Comparison of ENCODE assay signal across 17 mouse cellular contexts in the genomic region with DNA sequence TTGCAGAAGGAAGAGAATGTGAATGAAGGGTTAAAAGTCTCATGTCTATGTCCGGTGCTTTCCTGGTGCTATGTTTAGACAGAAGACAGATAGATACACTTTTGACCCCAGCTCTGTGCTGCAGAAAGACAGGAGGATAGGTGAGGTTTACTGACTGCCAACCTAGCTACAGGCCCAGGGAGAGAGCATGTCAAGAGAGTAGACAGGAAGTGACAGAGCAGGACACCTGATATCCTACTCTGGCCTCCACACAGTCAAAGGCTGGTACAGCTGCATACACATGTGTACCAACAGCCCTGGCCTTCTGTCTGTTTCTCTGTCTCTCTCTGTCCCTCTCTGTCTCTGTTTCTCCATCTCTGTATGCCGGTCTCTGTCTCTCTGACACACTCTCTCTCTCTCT. TPM values are rescaled to one million over a fixed set of nuclear protein-coding genes. Genes with fewer than 3 reads are reported as not detected.
DNase-seq lines count a peak whose midpoint lies in the region; ATAC-seq lines count a peak whose summit lies in the region.
"Had no signal": no experiment of that assay in that cellular context is flagged by ENCODE, and none has a peak within 500 bp of the region (broad histone marks: within the 10 kb centered on the region; RNA-seq: fewer than 3 reads in every experiment).

No protein-coding gene starts in this region.

- H3K27ac ChIP-seq in heart, embryonic 11.5 days (ENCODE audit: low read depth, low read length) = peak overlapping the region; percentile 62
- no peak overlapping the region for H3K27ac ChIP-seq in kidney, embryonic 14.5 days (ENCODE audit: low read depth, low read length)
- peak overlapping the region; percentile 48 for H3K27ac ChIP-seq in liver, embryonic 13.5 days
- H3K27ac ChIP-seq: forebrain, embryonic 12.5 days; limb, embryonic 15.5 days had no signal

- no peak overlapping the region for H3K4me3 ChIP-seq in heart, embryonic 11.5 days (ENCODE audit: low read depth, low read length)
- H3K4me3 ChIP-seq in kidney, embryonic 14.5 days (ENCODE audit: low read length) = no peak overlapping the region
- no peak overlapping the region for H3K4me3 ChIP-seq in liver, embryonic 13.5 days (replicated peaks)
- H3K4me3 ChIP-seq: forebrain, embryonic 12.5 days; limb, embryonic 15.5 days had no signal

- H3K4me2 ChIP-seq in heart, embryonic 11.5 days = no peak overlapping the region
- no peak overlapping the region for H3K4me2 ChIP-seq in kidney, embryonic 14.5 days (replicated peaks; ENCODE audit: low read depth, low read length)
- no peak overlapping the region for H3K4me2 ChIP-seq in liver, embryonic 13.5 days
- H3K4me2 ChIP-seq: forebrain, embryonic 12.5 days; limb, embryonic 15.5 days had no signal

- no peaks in the 10 kb centered on the region for H3K27me3 ChIP-seq in heart, embryonic 11.5 days (ENCODE audit: control insufficient read depth, insufficient read depth, low read length)
- H3K27me3 ChIP-seq in kidney, embryonic 14.5 days (ENCODE audit: control insufficient read depth, insufficient read depth, low read length) = no peaks in the 10 kb centered on the region
- H3K27me3 ChIP-seq in liver, embryonic 13.5 days = no peaks in the 10 kb centered on the region
- H3K27me3 ChIP-seq: forebrain, embryonic 12.5 days; limb, embryonic 15.5 days; Patski had no signal

- H3K9me3 ChIP-seq in heart, embryonic 11.5 days (replicated peaks; ENCODE audit: control insufficient read depth, low read length) = no peaks in the 10 kb centered on the region
- H3K9me3 ChIP-seq in kidney, embryonic 14.5 days (ENCODE audit: control insufficient read depth, low read length) = no peaks in the 10 kb centered on the region
- no peaks in the 10 kb centered on the region for H3K9me3 ChIP-seq in liver, embryonic 13.5 days (replicated peaks)
- H3K9me3 ChIP-seq: forebrain, embryonic 12.5 days; limb, embryonic 15.5 days had no signal

- H3K9ac ChIP-seq in heart, embryonic 11.5 days (ENCODE audit: low read depth, low read length) = no peak overlapping the region
- H3K9ac ChIP-seq in kidney, embryonic 14.5 days (ENCODE audit: low read depth, low read length) = no peak overlapping the region
- no peak overlapping the region for H3K9ac ChIP-seq in liver, embryonic 13.5 days
- H3K9ac ChIP-seq: forebrain, embryonic 12.5 days; limb, embryonic 15.5 days had no signal

- H3K36me3 ChIP-seq in heart, embryonic 11.5 days (ENCODE audit: control insufficient read depth, insufficient read depth, low read length) = no peaks in the 10 kb centered on the region
- H3K36me3 ChIP-seq in kidney, embryonic 14.5 days (ENCODE audit: control insufficient read depth, insufficient read depth, low read length) = no peaks in the 10 kb centered on the region
- H3K36me3 ChIP-seq in liver, embryonic 13.5 days = no peaks in the 10 kb centered on the region
- H3K36me3 ChIP-seq: forebrain, embryonic 12.5 days; limb, embryonic 15.5 days had no signal

- peak; percentile 71 for ATAC-seq in heart, embryonic 11.5 days (replicated peaks; ENCODE audit: insufficient number of reproducible peaks, low FRiP score, low TSS enrichment)
- peak; percentile 56 for ATAC-seq in kidney, embryonic 14.5 days (ENCODE audit: low FRiP score, low TSS enrichment)
- peak; percentile 77 for ATAC-seq in liver, embryonic 13.5 days (ENCODE audit: low read depth)
- no peak for ATAC-seq in granulocyte monocyte progenitor cell, adult 5-6 weeks (replicated peaks; ENCODE audit: poor library complexity, severe bottlenecking)
- ATAC-seq: lung, postnatal 0 days; Patski had no signal

- 46% methylated on average over 2 of the region's 2 CpGs for WGBS in heart, embryonic 11.5 days (ENCODE audit: insufficient replicate concordance)
- WGBS in kidney, embryonic 14.5 days = 43% methylated on average over 2 of the region's 2 CpGs
- WGBS in liver, embryonic 13.5 days (ENCODE audit: insufficient replicate concordance) = 44% methylated on average over 2 of the region's 2 CpGs

- intact Hi-C loops in heart, postnatal 14 days (cut with DNase I) = no loop called here

- DNase-seq in heart, postnatal 14 days = no peak
- DNase-seq in kidney, postnatal 25 days = no peak
- DNase-seq in A20 (ENCODE audit: low read depth, low spot score) = peak; percentile 32
- DNase-seq in liver, embryonic 13.5 days = no peak
- no peak for DNase-seq in frontal cortex, postnatal 10 days (ENCODE audit: low spot score in 2 of 2)
- DNase-seq: adrenal gland, adult 8-10 months; cerebellum, adult 9-10 months; kidney, adult 18-20 months; kidney, postnatal 36 days; right cerebral cortex, postnatal 25 days had no signal

- H3K4me1 ChIP-seq in heart, embryonic 11.5 days (ENCODE audit: control insufficient read depth, insufficient read depth, low read length) = peaks cover 14% of the 10 kb centered on the region
- no peaks in the 10 kb centered on the region for H3K4me1 ChIP-seq in kidney, embryonic 14.5 days (ENCODE audit: control insufficient read depth, insufficient read depth, low read length)
- peaks cover 25% of the 10 kb centered on the region for H3K4me1 ChIP-seq in liver, embryonic 13.5 days (replicated peaks)
- H3K4me1 ChIP-seq: forebrain, embryonic 12.5 days had no signal

RNA-seq across cellular contexts. Expression of a gene that starts 16.2 kb away (rescaled TPM):
- polyA plus RNA-seq in heart, embryonic 11.5 days (2014; fragmentation: Nextera tagmentation; extraction: Ambion mirVana) = 2.4 and 2.7 TPM in 2 replicates
- total RNA-seq in heart, postnatal 14 days (2021) = 10 to 100 TPM in 1 of 2 experiments, 1 to 10 TPM in 1; 8.6 to 10.4 TPM
- polyA plus RNA-seq in kidney, embryonic 14.5 days (2014; fragmentation: Nextera tagmentation; extraction: Ambion mirVana) = 3.3 and 5.0 TPM in 2 replicates
- 1.2 and 1.4 TPM in 2 replicates for polyA plus RNA-seq in liver, embryonic 13.5 days (2015; fragmentation: Nextera tagmentation; extraction: Ambion mirVana)
- 14.8 and 18.7 TPM in 2 replicates for total RNA-seq in granulocyte monocyte progenitor cell, adult 5-6 weeks (2014; fragmentation: Nextera tagmentation)
- total RNA-seq in granulocyte monocyte progenitor cell, adult 5-6 weeks (2017) = 13.7 and 15.9 TPM in 2 replicates
